Mouse (Mus musculus) lung, postnatal 0 days (tissue): ENCODE data around the gene Cript.

ENCODE experiments used
- CTCF ChIP-seq: IDR thresholded peaks from 2 replicates; pipeline ENCODE4 v1.5.1; 2016; ENCODE audit warnings: antibody characterized with exemption, mild to moderate bottlenecking
- EP300 ChIP-seq: IDR thresholded peaks from 2 replicates; pipeline ENCODE4 v1.6.1; 2016; ENCODE audit warnings: antibody characterized with exemption, mild to moderate bottlenecking, control low read depth

GRCm38 (mm10) chr17:87072766-87073440, 47.6 kb downstream of the Cript start:
- TF ChIP-seq EP300 = no peak
- TF ChIP-seq CTCF = no peak
